Mouse (Mus musculus) skeletal muscle tissue, adult 2 months (tissue): ENCODE results near the gene Apba1.

Experiments used
- DNase-seq: peaks from one replicate; pipeline ENCODE4 v3.0.0-alpha.2; 2012; ENCODE audit warnings: low read depth, low spot score

The Apba1 gene

DNA sequence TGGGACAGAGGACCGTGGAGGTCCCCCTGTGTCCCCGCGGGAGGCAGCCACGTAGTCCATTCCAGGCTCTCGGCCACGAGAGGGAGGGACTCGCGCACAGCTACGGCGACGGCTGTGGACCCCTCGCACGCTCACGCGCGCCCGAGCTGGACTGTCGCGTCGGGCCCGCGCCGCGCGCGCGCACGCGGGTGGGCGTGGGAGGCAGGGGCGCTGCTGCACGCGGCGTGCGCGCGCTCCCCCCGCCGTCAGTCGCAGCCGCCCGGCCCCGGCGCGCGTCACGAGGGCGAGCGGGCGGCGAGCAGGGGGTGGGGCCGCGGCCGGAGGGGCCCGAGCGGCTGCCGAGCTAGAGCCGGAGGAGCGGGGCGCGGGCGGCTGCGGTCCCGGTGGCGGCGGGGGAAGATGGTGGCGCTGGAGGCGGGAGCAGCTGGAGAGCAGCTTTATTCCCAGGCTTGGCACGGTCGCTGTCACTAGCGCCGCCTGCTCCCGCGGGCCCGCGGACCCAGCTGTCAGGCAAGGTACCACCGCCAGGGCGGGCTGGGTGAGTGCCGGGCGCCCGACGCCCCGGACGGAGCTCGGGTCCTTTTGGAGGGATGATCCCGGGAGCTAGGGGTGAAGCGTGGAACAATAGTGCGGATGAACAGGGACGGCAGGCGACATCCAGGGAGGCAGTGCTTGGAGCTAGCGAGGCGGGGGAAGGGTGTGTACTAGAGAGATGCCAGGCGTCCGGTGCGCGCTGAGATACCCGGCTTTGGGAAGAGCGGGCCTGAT is at the start of gene Apba1:
Gene Apba1, plus strand, starts transcription at position 334 of the 768 bp plus-strand sequence.
- DNase-seq, result no peak

DNA sequence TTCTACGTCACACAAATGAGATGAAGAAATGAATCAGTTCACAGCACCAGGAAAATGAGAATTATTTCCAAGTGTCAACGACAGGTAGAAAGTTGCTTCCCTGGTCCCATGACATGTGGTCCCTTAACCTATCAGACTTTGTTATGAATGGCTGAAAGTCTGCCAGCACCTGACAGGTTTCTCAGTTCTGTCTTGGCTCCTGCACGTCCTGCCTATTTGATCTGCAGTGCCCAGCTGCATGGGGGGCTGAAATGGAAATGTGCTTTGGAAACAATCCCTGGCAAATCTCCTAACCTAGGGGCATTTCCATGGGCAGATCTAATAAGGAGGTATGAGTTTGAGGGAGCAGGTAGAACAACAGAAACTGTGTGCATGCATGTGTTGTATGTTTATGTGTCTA is 12.2 kb upstream of the Apba1 start:
- no peak for DNase-seq

DNA sequence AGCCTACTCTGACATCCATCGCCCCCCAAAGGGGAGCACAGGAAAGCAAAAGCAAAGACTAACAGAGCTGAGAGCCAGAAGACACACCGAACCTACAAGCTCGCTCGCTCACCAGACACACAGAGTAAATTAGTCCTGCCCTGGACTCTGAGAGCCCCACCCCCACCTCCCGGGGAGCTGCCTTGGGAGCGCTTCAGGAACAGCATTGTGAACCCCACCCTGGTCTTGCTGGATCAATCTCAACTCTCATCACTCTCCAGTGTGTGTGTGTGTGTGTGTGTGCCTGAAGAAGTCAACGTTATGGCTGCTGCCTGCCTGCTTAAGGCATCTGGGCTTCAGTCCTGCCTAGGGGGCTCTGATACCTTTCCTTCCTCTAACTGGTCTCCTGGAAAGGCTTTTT is 1.7 kb upstream of the Apba1 start:
- DNase-seq, result no peak

DNA sequence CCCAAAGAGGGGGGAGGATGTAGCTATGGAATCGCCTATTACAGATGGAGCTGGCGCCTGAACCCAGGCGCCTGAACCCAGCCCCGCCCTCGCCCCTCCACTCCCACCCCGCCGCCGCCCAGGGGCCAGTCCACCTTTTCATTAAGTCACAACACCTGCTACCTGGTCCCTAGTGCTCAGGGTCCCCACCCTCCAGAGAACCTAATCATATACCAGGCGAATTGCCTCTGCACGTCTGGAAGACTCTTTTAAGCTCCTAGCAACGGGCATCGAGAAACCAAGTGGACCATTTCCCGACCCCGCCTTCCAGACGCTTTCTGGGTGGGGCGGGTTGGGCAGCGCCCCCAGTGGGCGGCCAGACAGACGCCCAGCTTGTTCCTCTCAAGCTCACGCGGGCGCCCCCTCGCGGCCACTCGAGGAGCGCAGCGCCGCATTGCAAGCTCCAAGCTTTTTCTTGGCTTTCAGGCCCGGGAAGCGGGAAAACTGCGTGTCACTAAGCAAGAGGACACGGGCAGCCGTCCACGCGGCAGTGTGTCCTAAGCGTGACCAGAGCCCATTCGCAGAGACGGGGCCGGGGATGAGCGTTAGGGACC is 630 bp upstream of the Apba1 start:
- peak; percentile 88 for DNase-seq

DNA sequence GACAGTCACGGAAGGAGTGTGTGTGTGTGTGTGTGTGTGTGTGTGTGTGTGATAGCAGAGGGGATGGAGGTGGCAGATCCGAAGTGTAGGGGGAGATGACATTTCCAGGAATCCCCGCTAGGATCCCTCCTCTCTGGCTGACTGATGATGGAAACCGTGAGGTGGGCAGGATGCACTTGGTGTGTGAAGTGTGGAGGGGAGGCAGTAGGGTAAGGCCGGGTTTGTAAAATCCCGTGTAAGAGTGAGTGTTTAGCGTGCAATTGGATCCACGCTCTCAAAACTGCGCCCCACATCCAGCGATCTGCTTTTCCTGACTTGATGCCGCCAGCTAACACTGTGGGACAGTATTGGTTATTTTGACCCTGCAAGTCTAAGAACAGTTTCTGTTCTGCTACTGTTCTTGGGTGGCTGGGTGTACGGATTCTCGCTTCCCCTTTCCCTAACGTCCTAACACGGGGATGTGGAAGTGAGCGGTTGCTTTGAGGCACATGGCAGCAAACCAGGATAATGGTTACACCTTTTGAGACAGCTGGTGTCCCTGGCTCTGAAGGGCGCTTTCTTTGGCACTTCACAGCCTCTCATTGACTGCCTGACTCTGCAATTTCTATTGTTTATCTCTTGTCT is 747 bp downstream of the Apba1 start:
- peak; percentile 20 for DNase-seq

DNA sequence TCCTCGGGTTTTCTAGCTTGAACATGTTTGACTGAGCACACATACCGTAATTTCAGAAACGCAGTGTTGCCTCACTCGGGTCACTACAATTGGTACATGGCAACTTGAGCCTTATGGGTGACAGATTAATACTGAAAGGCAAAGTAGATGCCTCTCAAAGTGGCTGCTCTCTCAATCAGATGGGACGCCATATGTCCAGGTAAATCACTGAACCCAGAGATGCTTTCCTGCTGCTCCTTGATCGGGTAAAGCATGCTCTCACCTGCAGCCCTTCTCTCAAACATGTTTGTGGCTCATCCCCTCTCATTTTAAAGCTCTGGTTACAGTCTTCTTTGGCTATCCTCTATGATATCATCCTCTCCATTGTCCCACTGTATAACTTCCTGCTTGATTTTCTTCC is 4.7 kb downstream of the Apba1 start:
- DNase-seq, result no peak

DNA sequence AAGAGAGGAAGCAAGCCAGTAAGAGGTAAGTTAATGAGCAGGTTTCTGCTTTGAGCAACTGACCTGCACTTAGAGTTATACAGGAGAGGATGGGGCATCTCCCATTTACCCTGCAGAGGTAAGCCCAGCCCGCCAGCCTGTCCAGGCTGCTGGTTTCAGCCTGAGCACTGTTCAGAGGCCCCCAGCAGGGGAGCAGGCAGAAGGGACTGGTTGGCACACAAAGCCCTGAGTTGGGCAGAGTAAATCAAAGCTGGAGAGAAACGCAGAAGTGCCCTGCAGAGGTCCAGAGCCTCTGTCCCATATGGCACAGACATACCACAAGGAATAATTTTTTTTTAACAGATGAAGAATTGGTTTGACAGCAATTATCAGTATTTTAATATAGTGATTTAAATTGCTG is 5.4 kb downstream of the Apba1 start:
- DNase-seq, result no peak

DNA sequence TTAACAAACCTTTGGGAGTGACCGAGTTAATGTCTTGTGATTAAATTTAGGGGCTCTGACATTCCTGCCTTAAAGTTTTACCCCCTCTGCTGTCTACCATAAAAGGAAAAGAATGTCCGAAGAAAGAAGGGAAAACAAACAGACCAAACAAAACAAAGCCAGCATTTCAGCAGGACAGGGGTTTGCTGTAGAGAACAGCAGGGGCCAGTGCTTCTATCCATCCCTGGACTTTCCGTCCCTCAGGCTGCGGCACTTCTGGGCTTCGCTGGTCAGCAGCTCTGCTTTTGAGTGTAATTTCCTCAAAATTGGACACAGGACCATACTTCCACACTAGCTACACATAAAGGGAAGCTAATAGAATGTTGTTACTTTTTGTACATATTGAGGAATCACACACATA is 10.2 kb downstream of the Apba1 start:
- no peak for DNase-seq

DNA sequence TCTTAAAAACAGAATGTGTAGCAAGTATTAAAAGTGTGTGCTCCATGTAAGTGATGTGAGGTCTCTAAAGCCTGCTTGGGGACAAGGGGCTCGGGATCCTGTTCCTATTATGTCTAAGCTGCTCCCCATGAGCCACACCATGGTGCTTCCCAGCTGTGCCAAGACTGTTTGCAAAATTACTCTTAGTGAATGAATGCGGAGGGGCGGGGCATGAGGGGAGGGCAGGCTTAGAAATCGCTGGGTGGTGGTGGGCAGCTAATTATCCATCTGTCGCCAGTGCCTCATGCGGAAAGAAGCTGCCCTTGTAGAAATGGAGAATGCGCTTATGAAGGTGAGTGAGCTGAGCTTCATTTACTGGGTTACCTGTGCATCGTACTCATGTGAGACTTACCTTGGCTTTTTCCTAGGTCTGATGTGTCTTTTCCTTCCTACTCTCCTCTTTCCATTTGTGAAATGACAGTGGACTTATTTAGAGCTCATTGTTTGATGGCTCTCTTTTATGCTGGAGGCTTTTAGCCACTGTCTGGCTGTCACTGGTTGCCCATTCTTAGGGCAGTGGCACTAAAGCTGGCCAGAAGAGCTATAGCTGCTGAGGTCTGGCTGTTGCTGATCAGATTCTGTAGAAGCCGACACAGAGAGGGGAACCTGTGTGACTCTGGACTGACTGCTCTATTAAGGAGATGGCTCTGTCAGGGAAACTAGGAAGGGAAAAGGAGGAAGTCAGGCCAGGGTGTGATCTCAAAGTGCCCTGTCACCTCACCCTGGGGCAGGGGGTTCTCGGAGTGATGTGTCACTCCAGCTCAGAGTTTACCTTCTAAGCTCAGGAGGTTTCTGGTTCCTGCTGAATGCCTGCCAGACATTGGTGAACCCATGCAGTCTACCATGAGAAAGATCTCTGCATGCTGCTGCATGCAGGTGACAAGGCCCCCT is 12.1 kb downstream of the Apba1 start:
- DNase-seq, result no peak

DNA sequence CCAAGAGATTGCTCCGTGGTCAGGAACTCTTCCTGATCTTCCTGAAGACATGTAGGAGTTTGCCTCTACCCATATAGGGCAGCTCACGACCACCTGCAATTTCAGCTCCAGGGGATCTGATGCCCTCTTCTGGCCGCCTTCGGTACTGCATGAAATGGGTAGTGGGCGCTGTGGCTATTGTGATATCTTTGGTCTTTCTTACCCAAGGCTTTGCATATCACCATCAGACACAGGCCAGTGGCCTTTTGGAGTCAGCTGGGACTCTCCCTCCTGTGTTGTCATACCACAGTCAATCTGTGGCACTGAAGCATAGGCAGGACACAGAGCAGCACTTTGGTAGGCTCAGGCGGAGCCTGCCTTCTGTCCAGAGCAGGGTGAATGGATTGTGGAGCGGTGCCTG is 13.3 kb downstream of the Apba1 start:
- no peak for DNase-seq

DNA sequence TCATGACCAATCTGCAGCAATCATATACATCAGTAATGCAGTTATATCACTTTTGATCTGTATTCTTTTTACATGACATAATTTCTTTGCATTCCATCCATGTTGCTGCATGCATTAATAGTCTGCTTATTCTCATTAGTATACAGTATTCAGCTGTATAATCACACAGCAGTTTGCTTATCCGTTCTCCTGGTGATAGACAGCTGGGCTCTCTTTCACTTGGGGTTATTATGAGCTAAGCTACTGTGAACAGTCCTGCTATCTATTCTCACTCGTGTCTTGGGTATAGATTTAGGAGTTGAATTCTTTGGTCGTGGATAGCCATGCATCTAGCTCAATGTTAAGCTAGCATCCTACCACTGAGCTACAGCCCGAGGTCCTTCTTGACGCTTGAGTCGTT is 16.7 kb downstream of the Apba1 start:
- DNase-seq, result no peak

DNA sequence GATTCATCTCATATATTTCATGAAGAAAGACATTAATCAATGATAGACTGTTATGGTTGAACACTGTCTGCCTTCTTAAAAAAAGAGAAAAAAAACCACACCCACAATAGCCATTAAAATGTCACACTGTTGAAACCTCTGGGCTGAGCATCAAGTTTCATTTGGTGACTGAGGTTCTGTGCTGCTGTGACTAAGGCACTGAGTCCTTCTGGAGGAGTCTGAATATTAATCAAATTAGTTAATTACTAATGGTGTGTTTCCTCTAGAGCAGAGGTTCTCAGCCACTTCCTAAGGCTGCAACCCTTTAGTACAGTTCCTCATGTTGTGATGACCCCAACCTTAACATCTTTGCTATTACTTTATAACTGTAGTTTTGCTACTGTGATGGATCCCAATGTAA is 20.4 kb downstream of the Apba1 start:
- no peak for DNase-seq

DNA sequence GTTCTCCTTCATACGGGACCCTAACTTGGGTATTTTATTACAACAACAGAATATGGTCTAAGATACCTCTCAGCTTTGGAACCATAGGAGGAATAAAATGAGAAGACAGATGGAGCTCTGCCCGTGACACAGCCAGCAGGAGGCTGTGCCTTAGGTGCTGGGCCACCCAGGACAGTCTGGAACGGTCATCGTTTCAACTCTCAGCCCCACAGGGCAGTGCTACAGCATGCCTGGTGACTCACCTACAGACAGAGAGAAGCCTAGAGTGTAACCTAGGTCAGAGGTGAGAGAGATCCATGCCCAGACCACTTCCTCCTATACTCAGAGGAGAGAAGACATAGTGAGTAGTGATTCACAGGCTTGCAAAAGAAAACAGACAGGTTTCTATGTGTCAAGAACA is 21.4 kb downstream of the Apba1 start:
- DNase-seq, result no peak

DNA sequence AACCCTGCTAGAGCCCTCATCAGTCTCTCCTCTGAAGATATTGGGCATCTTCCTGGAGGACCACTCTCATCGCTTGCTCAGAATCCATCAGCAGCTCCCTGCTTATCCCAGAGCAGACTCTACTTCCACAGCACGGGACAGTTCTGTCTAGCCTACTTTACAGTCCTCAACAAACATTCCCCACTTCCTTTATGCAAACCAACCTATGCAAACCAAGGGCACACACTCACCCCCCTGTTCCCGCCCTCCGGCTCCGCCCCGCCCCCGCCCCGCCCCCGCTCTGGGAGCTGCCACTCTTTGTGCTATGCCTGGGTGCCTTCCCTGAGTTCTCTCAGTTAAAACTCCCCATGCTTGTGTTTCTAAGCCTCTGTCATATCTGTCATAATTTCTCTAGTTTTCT is 23.3 kb downstream of the Apba1 start:
- DNase-seq, result no peak

DNA sequence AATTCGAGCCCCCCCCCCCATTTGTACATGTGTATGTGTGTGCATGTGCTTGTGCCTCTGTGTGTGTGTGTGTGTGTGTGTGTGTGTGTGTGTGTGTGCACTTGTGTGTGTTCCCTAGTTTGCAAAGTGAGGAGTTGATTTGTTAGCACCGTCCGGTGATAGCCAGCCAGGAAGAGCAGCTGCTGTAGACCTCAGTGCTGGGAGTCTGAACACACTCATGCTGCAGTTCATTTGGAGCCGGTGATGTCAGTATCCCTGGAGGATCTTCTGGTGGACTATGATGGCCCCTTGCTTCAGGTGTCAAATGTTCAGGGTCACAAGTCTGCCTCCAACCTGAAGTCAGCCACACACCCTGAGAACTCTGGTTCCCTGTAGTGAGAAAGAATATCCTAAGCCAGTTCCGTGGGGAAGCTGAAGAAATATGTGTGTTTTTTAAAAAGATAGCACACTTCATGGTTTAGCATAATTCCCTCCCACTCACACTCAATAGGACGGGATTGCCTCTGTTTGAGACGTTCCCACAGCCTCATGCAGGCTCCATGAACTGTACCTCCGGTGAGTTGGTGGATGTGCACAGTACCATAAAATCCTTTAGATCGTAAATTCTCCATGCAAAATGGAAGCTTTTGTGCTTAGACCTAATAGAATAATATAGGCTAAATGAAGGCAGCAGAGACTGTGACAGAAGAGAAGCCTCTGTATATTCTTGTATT is 29.9 kb downstream of the Apba1 start:
- no peak for DNase-seq

DNA sequence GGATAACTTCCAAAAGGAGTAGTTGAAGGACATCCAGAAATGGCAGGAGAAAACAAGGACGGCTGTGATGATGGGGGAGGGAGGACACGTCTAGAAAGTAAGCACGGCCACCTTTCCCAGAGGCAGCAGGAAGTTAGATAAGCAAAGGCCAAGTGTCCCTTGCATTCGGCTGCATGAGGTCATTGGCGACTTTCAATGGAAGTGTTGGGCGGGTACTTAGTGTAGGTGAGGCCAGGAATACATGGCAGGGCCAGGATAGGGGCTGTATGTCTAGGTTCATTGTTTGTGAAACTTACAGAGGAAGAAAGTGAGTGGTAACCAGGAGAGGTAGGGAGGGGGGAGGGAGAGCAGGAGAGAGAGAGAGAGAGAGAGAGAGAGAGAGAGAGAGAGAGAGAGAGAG is 33.0 kb downstream of the Apba1 start:
- DNase-seq, result no peak

DNA sequence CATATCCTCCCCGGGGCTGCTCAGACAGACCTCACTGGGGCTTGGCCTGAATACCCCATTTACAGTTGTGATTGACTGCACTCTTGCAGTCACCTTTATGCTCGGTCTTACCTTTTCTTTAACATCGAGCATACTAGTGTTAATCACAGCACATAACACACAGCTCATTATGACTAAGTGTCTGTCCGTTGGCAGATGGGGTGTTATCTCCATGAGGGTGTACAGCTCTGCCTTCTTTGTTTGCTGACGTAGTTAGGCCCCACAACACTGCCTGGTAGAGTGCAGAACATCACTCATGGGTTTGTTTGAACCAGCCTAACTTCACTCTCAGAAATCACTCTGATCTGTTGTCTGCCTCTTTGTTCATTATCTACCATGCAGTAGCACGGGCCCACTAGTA is 33.9 kb downstream of the Apba1 start:
- no peak for DNase-seq

DNA sequence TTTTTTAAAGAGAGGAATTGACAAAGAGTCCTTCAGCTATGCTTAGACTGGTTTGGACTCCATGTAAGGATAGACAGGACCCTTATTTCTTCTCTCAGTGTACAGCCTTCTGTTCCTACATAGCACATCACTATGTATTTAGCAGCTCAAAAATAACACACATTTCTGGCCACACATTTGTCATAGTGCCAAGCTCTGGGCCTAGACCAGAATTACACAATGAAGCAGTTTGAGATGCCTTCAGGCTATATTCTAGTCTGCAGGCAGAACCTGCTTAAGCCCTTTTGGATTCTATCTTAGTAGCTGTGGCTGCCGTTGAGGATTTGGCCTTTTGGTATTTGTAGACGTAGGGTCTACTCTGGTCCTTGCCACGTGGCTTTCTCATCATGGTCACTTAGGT is 35.8 kb downstream of the Apba1 start:
- no peak for DNase-seq

DNA sequence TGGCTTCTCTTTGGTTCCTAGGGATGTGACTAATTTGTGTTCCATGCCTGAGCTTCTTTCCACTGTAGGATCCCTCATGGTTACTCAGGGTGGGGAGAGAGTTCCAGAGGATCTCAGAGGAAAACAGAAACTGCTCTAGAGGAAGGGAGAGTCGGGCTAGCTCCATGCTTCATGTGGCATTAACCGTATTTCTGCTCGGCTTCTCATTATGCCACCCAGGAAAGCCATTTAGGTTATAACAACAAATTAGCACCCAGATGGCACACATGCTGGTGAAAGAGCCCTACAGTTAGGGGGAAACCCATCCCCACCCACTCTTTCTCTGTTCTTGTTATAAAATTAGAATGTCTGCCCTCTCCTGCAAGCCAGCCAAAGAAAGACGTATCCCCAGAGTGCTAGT is 36.5 kb downstream of the Apba1 start:
- DNase-seq, result no peak

DNA sequence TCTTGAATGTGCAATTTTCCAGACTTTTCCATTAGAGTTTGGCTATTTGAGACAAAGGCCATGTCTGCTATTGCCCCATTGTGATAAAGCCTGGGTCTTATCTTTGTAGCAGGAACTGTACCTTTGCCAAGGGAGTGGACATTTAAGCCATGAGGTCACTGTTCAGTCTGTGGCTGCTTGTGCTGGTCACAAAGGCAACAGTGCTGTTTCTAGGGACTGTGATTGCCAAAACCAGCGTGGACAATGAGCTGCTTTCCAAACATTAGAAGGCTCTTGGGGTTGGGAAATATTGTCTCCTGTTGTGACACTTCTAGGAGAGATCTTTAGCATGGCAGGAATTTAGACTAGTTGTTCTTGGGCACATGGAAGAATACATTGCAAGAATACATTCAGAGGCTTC is 42.5 kb downstream of the Apba1 start:
- peak; percentile 63 for DNase-seq

DNA sequence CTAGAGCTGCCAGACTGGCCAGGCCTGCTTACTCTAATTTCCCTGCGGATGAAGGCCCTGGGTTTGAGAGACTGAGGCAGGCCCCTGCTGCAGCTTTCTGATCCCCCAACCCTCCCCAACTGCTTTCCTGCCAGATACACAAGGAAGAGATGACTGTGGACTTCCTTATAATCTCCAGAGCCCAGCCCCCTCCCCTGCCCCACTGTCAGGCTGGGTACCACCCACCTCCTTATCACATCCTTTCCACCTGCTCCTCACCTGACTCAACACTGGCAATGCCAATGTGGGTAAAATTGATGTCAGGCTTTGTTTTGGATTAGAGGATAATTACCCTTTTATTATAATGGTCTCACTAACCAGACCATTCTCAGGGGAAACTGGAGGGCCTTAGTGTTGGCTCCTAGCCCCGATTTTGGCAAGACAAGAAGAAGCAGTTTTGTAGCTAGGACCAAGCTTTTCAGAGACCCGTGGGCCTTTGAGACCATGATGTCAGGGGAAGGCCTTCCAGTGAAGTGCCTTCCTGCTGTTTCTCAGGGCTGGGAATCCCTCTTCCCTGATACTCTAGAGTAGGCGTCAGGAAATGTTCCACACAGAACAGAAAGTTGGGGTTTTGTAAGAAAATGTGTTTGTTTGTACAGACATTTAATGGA is 44.7 kb downstream of the Apba1 start:
- no peak for DNase-seq
